Mouse (Mus musculus): ENCODE measurements at regions not wholly inside any gene's neighbourhood (a gene's known extent, or its start where the extent isn't known, plus 50 kb on each side); places are given as distances from the start of the nearest gene placed in this dataset.

DNA sequence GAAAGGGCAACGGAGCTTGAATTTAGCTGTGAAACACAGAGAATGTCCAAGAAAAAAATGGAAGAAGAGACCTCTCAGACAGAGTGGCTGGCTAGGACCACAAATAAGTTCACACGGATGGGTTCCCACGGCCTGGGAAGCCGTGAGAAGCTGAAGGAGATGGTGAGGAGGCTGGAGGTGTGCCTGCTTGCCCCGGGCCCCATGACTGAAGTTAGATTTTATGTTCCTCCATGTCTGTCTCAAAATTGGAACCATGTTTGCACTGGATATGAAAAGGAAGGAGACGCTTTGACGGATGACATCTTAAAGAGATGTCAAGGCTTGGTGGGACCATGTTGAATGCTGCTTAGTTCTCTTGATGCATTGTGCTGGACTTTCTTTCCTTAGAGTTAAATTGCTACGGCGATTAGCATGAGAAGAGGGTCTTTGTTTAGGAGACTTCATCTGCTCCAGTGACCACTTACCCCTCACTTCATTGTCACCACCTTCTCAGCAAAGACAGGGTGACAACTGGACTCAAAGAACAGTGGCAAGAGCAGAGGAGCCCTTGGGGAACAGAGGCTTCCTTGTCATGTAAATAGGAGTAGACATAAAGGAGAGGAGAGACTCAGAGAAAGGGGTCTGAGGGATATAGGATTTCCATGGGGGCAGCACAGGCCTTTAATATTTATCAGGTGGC, 407.4 kb upstream of the Intu start:
- Histone ChIP-seq H3K36me3 (ENCODE audit: control insufficient read depth, insufficient read depth, low read length) (no peaks in the 10 kb centered on the region), H3K27me3 (ENCODE audit: control insufficient read depth, insufficient read depth, low read length) (no peaks in the 10 kb centered on the region), H3K4me1 (ENCODE audit: control insufficient read depth, insufficient read depth, low read length) (no peaks in the 10 kb centered on the region), H3K4me3 (ENCODE audit: control insufficient read depth, low read depth, low read length) (no peak overlapping the region), H3K27ac (ENCODE audit: control insufficient read depth, insufficient read depth, low read depth, low read length) (no peak overlapping the region)
- no peak for TF ChIP-seq POLR2A (IDR thresholded peaks at IDR 0.05; ENCODE audit: control insufficient read depth, low read depth, low read length)
- TF ChIP-seq CTCF (IDR thresholded peaks at IDR 0.05; ENCODE audit: control insufficient read depth, insufficient read depth, insufficient replicate concordance, low read depth, low read length) = no peak

DNA sequence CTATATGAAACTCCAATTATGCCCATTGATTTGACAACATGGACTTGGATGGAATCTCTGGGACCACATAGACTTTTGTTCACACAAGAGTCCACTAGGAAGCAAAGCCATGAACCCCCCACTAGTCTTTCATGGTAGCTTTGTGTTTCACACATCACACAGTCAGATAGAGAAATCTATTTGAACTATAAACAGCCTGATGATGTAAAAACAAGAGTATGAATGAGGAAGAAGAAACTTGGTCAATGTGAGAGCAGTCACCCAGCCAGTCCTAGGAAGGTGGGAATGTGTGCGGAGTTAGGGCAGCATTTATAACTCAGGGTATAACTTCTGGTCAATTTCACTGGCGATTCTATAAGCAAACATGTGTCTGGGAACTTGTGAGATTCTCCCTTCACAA, 404.2 kb upstream of the Intu start:
- Histone ChIP-seq H3K4me1 (ENCODE audit: control insufficient read depth, insufficient read depth, low read length) (no peaks in the 10 kb centered on the region), H3K27me3 (ENCODE audit: control insufficient read depth, insufficient read depth, low read length) (no peaks in the 10 kb centered on the region), H3K36me3 (ENCODE audit: control insufficient read depth, insufficient read depth, low read length) (no peaks in the 10 kb centered on the region), H3K27ac (ENCODE audit: control insufficient read depth, insufficient read depth, low read depth, low read length) (no peak overlapping the region), H3K4me3 (ENCODE audit: control insufficient read depth, low read depth, low read length) (no peak overlapping the region)
- TF ChIP-seq POLR2A (IDR thresholded peaks at IDR 0.05; ENCODE audit: control insufficient read depth, low read depth, low read length) (no peak), CTCF (IDR thresholded peaks at IDR 0.05; ENCODE audit: control insufficient read depth, insufficient read depth, insufficient replicate concordance, low read depth, low read length) (no peak)

DNA sequence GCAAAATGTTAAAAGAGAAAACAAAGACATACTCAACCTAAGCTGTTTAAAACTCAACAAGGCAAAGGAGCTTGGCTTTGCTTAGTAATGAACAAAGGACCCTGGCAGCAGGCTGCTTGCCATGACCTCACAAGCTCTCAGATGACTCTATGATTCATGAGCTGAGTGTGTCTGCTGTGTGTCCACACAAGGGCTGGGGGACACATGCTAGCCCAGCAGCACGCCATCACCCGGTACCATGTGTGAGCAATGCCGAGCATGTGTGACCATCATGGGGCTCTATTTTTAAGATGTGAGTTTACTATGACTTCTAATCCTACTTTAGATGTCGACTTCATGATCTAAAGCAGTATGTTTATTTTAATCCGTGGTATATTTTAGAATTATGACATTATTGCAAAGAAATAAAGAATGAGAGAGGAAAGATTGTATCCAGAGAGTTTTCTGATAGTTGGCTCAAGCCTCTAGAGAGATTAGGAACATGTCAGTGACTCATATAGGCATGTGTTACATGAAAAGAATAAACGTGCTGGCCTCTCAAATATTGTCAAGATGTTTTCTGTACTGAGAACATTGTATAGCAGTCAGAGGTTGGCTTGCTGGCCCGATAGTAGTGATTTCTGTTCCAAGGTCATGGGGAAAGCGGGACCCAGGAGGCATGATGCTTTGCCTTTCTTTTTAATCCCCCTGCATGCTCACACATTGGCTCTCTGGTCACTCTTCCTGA, 400.1 kb upstream of the Intu start:
- H3K4me3 ChIP-seq (ENCODE audit: control insufficient read depth, low read depth, low read length) = no peak overlapping the region
- H3K4me1 ChIP-seq (ENCODE audit: control insufficient read depth, insufficient read depth, low read length) = no peaks in the 10 kb centered on the region
- H3K36me3 ChIP-seq (ENCODE audit: control insufficient read depth, insufficient read depth, low read length) = no peaks in the 10 kb centered on the region
- TF ChIP-seq CTCF (IDR thresholded peaks at IDR 0.05; ENCODE audit: control insufficient read depth, insufficient read depth, insufficient replicate concordance, low read depth, low read length) (no peak), POLR2A (IDR thresholded peaks at IDR 0.05; ENCODE audit: control insufficient read depth, low read depth, low read length) (no peak)
- no peak overlapping the region for H3K27ac ChIP-seq (ENCODE audit: control insufficient read depth, insufficient read depth, low read depth, low read length)
- no peaks in the 10 kb centered on the region for H3K27me3 ChIP-seq (ENCODE audit: control insufficient read depth, insufficient read depth, low read length)

DNA sequence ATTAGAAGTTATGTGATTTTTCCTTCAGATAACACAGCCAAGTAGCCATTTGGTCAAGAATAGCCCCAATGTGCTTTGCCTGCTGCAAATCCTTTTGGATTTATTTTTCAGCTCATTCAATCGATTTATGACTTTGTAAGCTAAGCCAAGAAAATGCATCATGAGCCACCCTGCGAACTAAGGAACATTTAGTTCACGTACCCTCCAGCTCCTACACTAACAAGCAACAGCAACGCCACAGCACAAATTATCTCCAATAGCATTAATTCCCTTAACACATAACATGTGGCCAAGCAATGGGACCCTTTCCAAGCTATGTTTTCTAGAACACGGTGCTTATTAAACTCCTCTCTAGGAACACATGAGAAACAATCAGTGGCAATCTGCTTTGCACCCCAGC, 392.4 kb upstream of the Intu start:
- H3K4me1 ChIP-seq (ENCODE audit: control insufficient read depth, insufficient read depth, low read length) = no peaks in the 10 kb centered on the region
- no peak overlapping the region for H3K27ac ChIP-seq (ENCODE audit: control insufficient read depth, insufficient read depth, low read depth, low read length)

DNA sequence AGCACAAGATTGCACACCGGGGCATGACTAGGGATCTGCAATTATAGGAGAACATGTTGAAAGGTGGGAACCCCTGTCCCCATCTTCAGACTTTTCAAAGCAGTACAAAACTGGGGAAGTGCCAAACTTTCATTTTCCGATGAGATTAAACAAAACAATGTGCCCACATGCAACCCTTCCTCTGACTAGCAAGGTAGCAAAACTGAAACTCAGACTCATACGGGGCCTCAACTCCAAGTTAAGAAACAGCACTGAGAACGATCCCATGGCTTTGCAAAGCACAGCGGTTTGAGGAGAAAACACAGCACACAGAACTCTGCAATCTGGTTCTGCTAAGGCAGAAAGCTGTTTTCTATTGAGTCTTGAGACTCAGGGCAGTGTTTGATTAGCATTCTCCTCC, 388.9 kb upstream of the Intu start:
- Histone ChIP-seq H3K36me3 (ENCODE audit: control insufficient read depth, insufficient read depth, low read length) (no peaks in the 10 kb centered on the region), H3K27ac (ENCODE audit: control insufficient read depth, insufficient read depth, low read depth, low read length) (no peak overlapping the region), H3K4me3 (ENCODE audit: control insufficient read depth, low read depth, low read length) (no peak overlapping the region), H3K4me1 (ENCODE audit: control insufficient read depth, insufficient read depth, low read length) (no peaks in the 10 kb centered on the region), H3K27me3 (ENCODE audit: control insufficient read depth, insufficient read depth, low read length) (no peaks in the 10 kb centered on the region)
- TF ChIP-seq POLR2A (IDR thresholded peaks at IDR 0.05; ENCODE audit: control insufficient read depth, low read depth, low read length) (no peak), CTCF (IDR thresholded peaks at IDR 0.05; ENCODE audit: control insufficient read depth, insufficient read depth, insufficient replicate concordance, low read depth, low read length) (no peak)

More for the DNA sequence above, 392.4 kb upstream of the Intu start:
- Histone ChIP-seq H3K4me3 (ENCODE audit: control insufficient read depth, low read depth, low read length) (no peak overlapping the region), H3K27me3 (ENCODE audit: control insufficient read depth, insufficient read depth, low read length) (no peaks in the 10 kb centered on the region), H3K36me3 (ENCODE audit: control insufficient read depth, insufficient read depth, low read length) (no peaks in the 10 kb centered on the region)
- TF ChIP-seq POLR2A (IDR thresholded peaks at IDR 0.05; ENCODE audit: control insufficient read depth, low read depth, low read length) = no peak
- no peak for TF ChIP-seq CTCF (IDR thresholded peaks at IDR 0.05; ENCODE audit: control insufficient read depth, insufficient read depth, insufficient replicate concordance, low read depth, low read length)

DNA sequence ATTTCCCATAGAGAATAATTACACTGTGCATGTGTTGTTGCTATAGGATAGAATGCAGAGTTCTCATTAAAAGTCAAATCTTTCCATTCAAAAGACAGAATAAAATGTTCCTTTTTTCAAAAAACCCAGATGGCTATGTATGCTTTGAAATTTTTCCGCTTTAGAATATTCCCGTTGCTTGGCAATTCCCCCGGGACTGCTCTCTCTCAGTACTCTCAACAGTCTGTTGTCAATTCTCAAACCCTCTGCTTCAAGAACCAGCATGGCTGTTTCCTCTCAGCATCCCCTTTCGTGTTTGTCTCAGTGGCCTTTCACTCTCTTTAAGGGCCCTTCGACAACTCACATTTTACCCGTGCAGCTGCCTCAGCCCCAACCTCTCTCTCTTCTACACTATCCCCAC, 372.5 kb upstream of the Intu start:
- Histone ChIP-seq H3K27ac (ENCODE audit: control insufficient read depth, insufficient read depth, low read depth, low read length) (no peak overlapping the region), H3K4me1 (ENCODE audit: control insufficient read depth, insufficient read depth, low read length) (no peaks in the 10 kb centered on the region; the same call in none of the 2 replicates), H3K36me3 (ENCODE audit: control insufficient read depth, insufficient read depth, low read length) (no peaks in the 10 kb centered on the region), H3K4me3 (ENCODE audit: control insufficient read depth, low read depth, low read length) (no peak overlapping the region), H3K27me3 (ENCODE audit: control insufficient read depth, insufficient read depth, low read length) (no peaks in the 10 kb centered on the region)
- no peak for TF ChIP-seq POLR2A (IDR thresholded peaks at IDR 0.05; ENCODE audit: control insufficient read depth, low read depth, low read length)
- no peak for TF ChIP-seq CTCF (IDR thresholded peaks at IDR 0.05; ENCODE audit: control insufficient read depth, insufficient read depth, insufficient replicate concordance, low read depth, low read length)

DNA sequence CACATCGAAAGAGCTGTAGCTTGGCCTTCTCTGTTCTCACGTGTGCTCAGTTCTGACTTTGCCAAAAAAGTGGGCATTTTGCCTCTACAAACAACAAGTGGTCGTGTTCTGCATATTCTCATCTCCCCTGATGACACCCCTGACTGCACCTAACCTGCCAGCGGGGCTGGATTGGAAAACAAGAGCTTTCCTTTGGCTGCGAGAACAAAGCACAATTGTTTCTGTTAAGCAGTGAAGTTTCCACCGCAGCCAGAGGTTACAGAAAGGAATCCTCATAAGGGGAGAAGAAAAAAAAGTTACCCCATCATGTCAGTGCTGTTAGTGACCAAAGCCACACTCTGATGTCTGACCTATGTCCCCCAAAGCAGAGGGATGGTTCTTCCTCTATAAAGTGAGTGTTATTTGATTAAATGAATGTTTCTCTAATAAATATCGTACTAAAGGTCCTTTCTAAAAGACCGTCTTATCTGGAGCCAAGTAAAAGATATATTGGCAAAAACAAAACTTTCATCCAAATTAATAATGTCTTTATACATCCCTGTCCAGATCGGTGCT, 371.4 kb upstream of the Intu start:
- Histone ChIP-seq H3K4me1 (ENCODE audit: control insufficient read depth, insufficient read depth, low read length) (no peaks in the 10 kb centered on the region; the same call in none of the 2 replicates), H3K4me3 (ENCODE audit: control insufficient read depth, low read depth, low read length) (no peak overlapping the region), H3K27ac (ENCODE audit: control insufficient read depth, insufficient read depth, low read depth, low read length) (no peak overlapping the region), H3K27me3 (ENCODE audit: control insufficient read depth, insufficient read depth, low read length) (no peaks in the 10 kb centered on the region), H3K36me3 (ENCODE audit: control insufficient read depth, insufficient read depth, low read length) (no peaks in the 10 kb centered on the region)
- TF ChIP-seq POLR2A (IDR thresholded peaks at IDR 0.05; ENCODE audit: control insufficient read depth, low read depth, low read length) (no peak), CTCF (IDR thresholded peaks at IDR 0.05; ENCODE audit: control insufficient read depth, insufficient read depth, insufficient replicate concordance, low read depth, low read length) (no peak)

Measured in testis, adult 2 months (tissue).